Mouse (Mus musculus): ENCODE results near the gene Tstd3. TPM values are rescaled to one million over a fixed set of nuclear protein-coding genes. Genes with fewer than 3 reads are reported as not detected.
A peak's percentile ranks its signal among the peaks of the same experiment; 100 is the strongest.

Gene Tstd3
- total RNA-seq, 2 experiments from 2014 or later, result 23.0 to 24.9 TPM

GRCm38 (mm10) chr4:21726912-21727614 is 39.9 kb downstream of the Tstd3 start:
- peak overlapping the region; percentile 97 for H3K4me3 ChIP-seq
- H3K27ac ChIP-seq, result peak overlapping the region; percentile 91
- DNase-seq (ENCODE audit: low spot score in 2 of 2), result peak; percentile 15 to 49
- peak; percentile 82 for TF ChIP-seq CTCF (conservative IDR thresholded peaks at IDR 0.05)

GRCm38 (mm10) chr4:21722752-21723334 is 44.2 kb downstream of the Tstd3 start:
- Histone ChIP-seq H3K4me3 (no peak overlapping the region), H3K27ac (no peak overlapping the region)
- no peak for DNase-seq (ENCODE audit: low spot score in 2 of 2)
- no peak for TF ChIP-seq CTCF (conservative IDR thresholded peaks at IDR 0.05)

GRCm38 (mm10) chr4:21712147-21712546 is 54.9 kb downstream of the Tstd3 start:
- TF ChIP-seq CTCF (conservative IDR thresholded peaks at IDR 0.05), result no peak
- H3K4me3 ChIP-seq, result no peak overlapping the region
- DNase-seq (ENCODE audit: low spot score in 2 of 2), result peak in 1 of 2 experiments; percentile 37

More at GRCm38 (mm10) chr4:21712147-21712546, 54.9 kb downstream of the Tstd3 start:
- no peak overlapping the region for H3K27ac ChIP-seq

Other genes with a start within 250 kb of the Tstd3 start
- gene Prdm13, start 81.2 kb downstream of the Tstd3 start, total RNA-seq (2021), result not detected
- 10 to 100 TPM; 35.2 to 37.9 TPM for gene Ccnc, start 39.5 kb downstream of the Tstd3 start, total RNA-seq (2021)
- 10 to 100 TPM; 49.7 to 51.8 TPM for gene Usp45, start 56 bp downstream of the Tstd3 start, total RNA-seq (2021)
- 100 to 1,000 TPM; 222 to 250 TPM for gene Pnisr, start 80.4 kb upstream of the Tstd3 start, total RNA-seq (2021)
- 10 to 100 TPM; 12.1 to 13.3 TPM for gene Coq3, start 112.5 kb upstream of the Tstd3 start, total RNA-seq (2021)
- gene Faxc, start 164.1 kb upstream of the Tstd3 start, total RNA-seq (2021), result 10 to 100 TPM; 49.5 to 52.4 TPM

All from layer of hippocampus, adult 2 months (tissue).